Mouse (Mus musculus): ENCODE results near the gene Lrrc9. TPM values are rescaled to one million over a fixed set of nuclear protein-coding genes. Genes with fewer than 3 reads are reported as not detected.

Gene Lrrc9
- polyA plus RNA-seq, 1 experiment: not detected

- no peak overlapping the region for H3ac ChIP-seq (ENCODE audit: control insufficient read depth, insufficient read length, low read depth)
- peaks cover 6% of the 10 kb centered on the region for H3K36me3 ChIP-seq (ENCODE audit: control insufficient read depth, insufficient read depth)
- no peak overlapping the region for H3K4me3 ChIP-seq (ENCODE audit: insufficient read depth, poor library complexity, severe bottlenecking)
- peaks cover 15% of the 10 kb centered on the region for H3K79me3 ChIP-seq (ENCODE audit: low read depth)
- TF ChIP-seq USF1 (IDR thresholded peaks at IDR 0.05; ENCODE audit: low read depth): no peak
- TF ChIP-seq MAX (IDR thresholded peaks at IDR 0.05): no peak
- no peak for TF ChIP-seq CTCF (IDR thresholded peaks at IDR 0.05; ENCODE audit: control insufficient read depth, insufficient read depth, insufficient read length)
- TF ChIP-seq MYOD1 (IDR thresholded peaks at IDR 0.05; ENCODE audit: control insufficient read depth, insufficient read length, low read depth): no peak
- no peak for TF ChIP-seq MYOG (IDR thresholded peaks at IDR 0.05; ENCODE audit: control insufficient read depth, extremely low read depth, insufficient read length)
- TF ChIP-seq CEBPB (IDR thresholded peaks at IDR 0.05; ENCODE audit: low read depth): no peak
- TF ChIP-seq FOSL1 (IDR thresholded peaks at IDR 0.05; ENCODE audit: insufficient read depth, low read length, poor library complexity, severe bottlenecking): no peak
- H3K27me3 ChIP-seq (ENCODE audit: control insufficient read depth, insufficient read depth, insufficient read length): no peaks in the 10 kb centered on the region
- peaks cover 37% of the 10 kb centered on the region for H3K79me2 ChIP-seq (ENCODE audit: control insufficient read depth, insufficient read depth)
Measured at GRCm38 (mm10) chr12:72535599-72535998, 93.9 kb downstream of the Lrrc9 start.

GRCm38 (mm10) chr12:72536021-72536597, 94.4 kb downstream of the Lrrc9 start, which contains the start of gene Pcnx4:
Gene Pcnx4 (plus strand): TSS chr12:72536383.
- Histone ChIP-seq H3K27me3 (ENCODE audit: control insufficient read depth, insufficient read depth, insufficient read length) (no peaks in the 10 kb centered on the region), H3K79me3 (ENCODE audit: low read depth) (peaks cover 15% of the 10 kb centered on the region), H3ac (ENCODE audit: control insufficient read depth, insufficient read length, low read depth) (peak within 1 kb of the TSS; percentile 84), H3K79me2 (ENCODE audit: control insufficient read depth, insufficient read depth) (peaks cover 37% of the 10 kb centered on the region), H3K4me3 (ENCODE audit: insufficient read depth, poor library complexity, severe bottlenecking) (peak within 1 kb of the TSS; percentile 50), H3K36me3 (ENCODE audit: control insufficient read depth, insufficient read depth) (peaks cover 7% of the 10 kb centered on the region)
- TF ChIP-seq MYOD1 (IDR thresholded peaks at IDR 0.05; ENCODE audit: control insufficient read depth, insufficient read length, low read depth): no peak
- TF ChIP-seq MAX (IDR thresholded peaks at IDR 0.05): no peak
- TF ChIP-seq USF1 (IDR thresholded peaks at IDR 0.05; ENCODE audit: low read depth): no peak
- no peak for TF ChIP-seq MYOG (IDR thresholded peaks at IDR 0.05; ENCODE audit: control insufficient read depth, extremely low read depth, insufficient read length)
- TF ChIP-seq CTCF (IDR thresholded peaks at IDR 0.05; ENCODE audit: control insufficient read depth, insufficient read depth, insufficient read length): no peak
- peak; percentile 5 for TF ChIP-seq CEBPB (IDR thresholded peaks at IDR 0.05; ENCODE audit: low read depth)
- TF ChIP-seq FOSL1 (IDR thresholded peaks at IDR 0.05; ENCODE audit: insufficient read depth, low read length, poor library complexity, severe bottlenecking): peak; percentile 24

- H3K79me2 ChIP-seq (ENCODE audit: control insufficient read depth, insufficient read depth): peaks cover 37% of the 10 kb centered on the region
- TF ChIP-seq USF1 (IDR thresholded peaks at IDR 0.05; ENCODE audit: low read depth): no peak
- no peak for TF ChIP-seq MYOG (IDR thresholded peaks at IDR 0.05; ENCODE audit: control insufficient read depth, extremely low read depth, insufficient read length)
- TF ChIP-seq FOSL1 (IDR thresholded peaks at IDR 0.05; ENCODE audit: insufficient read depth, low read length, poor library complexity, severe bottlenecking): no peak
- TF ChIP-seq MAX (IDR thresholded peaks at IDR 0.05): no peak
- no peak for TF ChIP-seq CTCF (IDR thresholded peaks at IDR 0.05; ENCODE audit: control insufficient read depth, insufficient read depth, insufficient read length)
- TF ChIP-seq CEBPB (IDR thresholded peaks at IDR 0.05; ENCODE audit: low read depth): no peak
- TF ChIP-seq MYOD1 (IDR thresholded peaks at IDR 0.05; ENCODE audit: control insufficient read depth, insufficient read length, low read depth): no peak
- H3K79me3 ChIP-seq (ENCODE audit: low read depth): peaks cover 17% of the 10 kb centered on the region
- no peak overlapping the region for H3ac ChIP-seq (ENCODE audit: control insufficient read depth, insufficient read length, low read depth)
- H3K4me3 ChIP-seq (ENCODE audit: insufficient read depth, poor library complexity, severe bottlenecking): no peak overlapping the region
- peaks cover 26% of the 10 kb centered on the region for H3K36me3 ChIP-seq (ENCODE audit: control insufficient read depth, insufficient read depth)
- no peaks in the 10 kb centered on the region for H3K27me3 ChIP-seq (ENCODE audit: control insufficient read depth, insufficient read depth, insufficient read length)
Measured at GRCm38 (mm10) chr12:72538571-72538970, 96.9 kb downstream of the Lrrc9 start.

- H3K36me3 ChIP-seq (ENCODE audit: control insufficient read depth, insufficient read depth): peaks cover 2% of the 10 kb centered on the region
- H3K27me3 ChIP-seq (ENCODE audit: control insufficient read depth, insufficient read depth, insufficient read length): no peaks in the 10 kb centered on the region
- TF ChIP-seq CEBPB (IDR thresholded peaks at IDR 0.05; ENCODE audit: low read depth) (no peak), MYOD1 (IDR thresholded peaks at IDR 0.05; ENCODE audit: control insufficient read depth, insufficient read length, low read depth) (no peak), CTCF (IDR thresholded peaks at IDR 0.05; ENCODE audit: control insufficient read depth, insufficient read depth, insufficient read length) (no peak), USF1 (IDR thresholded peaks at IDR 0.05; ENCODE audit: low read depth) (no peak), MAX (IDR thresholded peaks at IDR 0.05) (no peak), FOSL1 (IDR thresholded peaks at IDR 0.05; ENCODE audit: insufficient read depth, low read length, poor library complexity, severe bottlenecking) (no peak), MYOG (IDR thresholded peaks at IDR 0.05; ENCODE audit: control insufficient read depth, extremely low read depth, insufficient read length) (no peak)
- no peak overlapping the region for H3K4me3 ChIP-seq (ENCODE audit: insufficient read depth, poor library complexity, severe bottlenecking)
- no peaks in the 10 kb centered on the region for H3K79me2 ChIP-seq (ENCODE audit: control insufficient read depth, insufficient read depth)
- no peaks in the 10 kb centered on the region for H3K79me3 ChIP-seq (ENCODE audit: low read depth)
- H3ac ChIP-seq (ENCODE audit: control insufficient read depth, insufficient read length, low read depth): no peak overlapping the region
Measured at GRCm38 (mm10) chr12:72554347-72554746, 112.7 kb downstream of the Lrrc9 start.

GRCm38 (mm10) chr12:72564281-72564795, 122.7 kb downstream of the Lrrc9 start:
- H3K36me3 ChIP-seq (ENCODE audit: control insufficient read depth, insufficient read depth): no peaks in the 10 kb centered on the region
- H3K79me3 ChIP-seq (ENCODE audit: low read depth): no peaks in the 10 kb centered on the region
- no peak overlapping the region for H3K4me3 ChIP-seq (ENCODE audit: insufficient read depth, poor library complexity, severe bottlenecking)
- no peak for TF ChIP-seq CTCF (IDR thresholded peaks at IDR 0.05; ENCODE audit: control insufficient read depth, insufficient read depth, insufficient read length)
- H3K79me2 ChIP-seq (ENCODE audit: control insufficient read depth, insufficient read depth): no peaks in the 10 kb centered on the region
- no peak overlapping the region for H3ac ChIP-seq (ENCODE audit: control insufficient read depth, insufficient read length, low read depth)
- H3K27me3 ChIP-seq (ENCODE audit: control insufficient read depth, insufficient read depth, insufficient read length): no peaks in the 10 kb centered on the region

Small RNA genes within 50 kb of the gene (microRNA-seq; reads per million reads assigned to microRNA genes)
- not detected for gene Gm44392 (ENCODE audit: borderline microRNAs expressed)

Other genes with a start within 250 kb of the Lrrc9 start
- gene Rtn1, start 32.8 kb upstream of the Lrrc9 start, polyA plus RNA-seq (2012; fragmentation: generic; extraction: Trizol): not detected
- 4.9 TPM for gene Pcnx4, start 94.5 kb downstream of the Lrrc9 start, polyA plus RNA-seq (2012; fragmentation: generic; extraction: Trizol)
- gene Gm4756, start 207.8 kb downstream of the Lrrc9 start, polyA plus RNA-seq (2012; fragmentation: generic; extraction: Trizol): not detected
- 22.4 TPM for gene Dhrs7, start 223.0 kb downstream of the Lrrc9 start, polyA plus RNA-seq (2012; fragmentation: generic; extraction: Trizol)